Comparison of ENCODE assay signal across 15 mouse cellular contexts in genomic region chr19:58072404-58072803, GRCm38 (mm10).
A peak's percentile ranks its signal among the peaks of the same experiment; 100 is the strongest.
DNase-seq lines count a peak whose midpoint lies in the region; TF ChIP-seq lines count a peak whose summit lies in the region.
"Had no signal": no experiment of that assay in that cellular context is flagged by ENCODE, and none has a peak within 500 bp of the region (broad histone marks: within the 10 kb centered on the region; RNA-seq: fewer than 3 reads in every experiment).

No protein-coding gene starts in this region.

- TF ChIP-seq CTCF in layer of hippocampus, adult 2 months (conservative IDR thresholded peaks at IDR 0.05) = peak; percentile 73

- DNase-seq in adrenal gland, postnatal 14 days = peak; percentile 10
- no peak for DNase-seq in adrenal gland, adult (ENCODE audit: inconsistent age in 2 of 2, low spot score in 1 of 2)
- DNase-seq in layer of hippocampus, adult 2 months (ENCODE audit: low spot score in 2 of 2) = no peak
- no peak for DNase-seq in layer of hippocampus, adult 8-10 months (ENCODE audit: low spot score in 2 of 2)
- peak; percentile 37 for DNase-seq in thymus, postnatal 0 days (ENCODE audit: low spot score)
- no peak for DNase-seq in thymus, adult 18-20 months
- DNase-seq in urinary bladder, postnatal 25 days (ENCODE audit: low spot score) = no peak
- DNase-seq in c-Kit-positive CD71-positive TER-119-positive erythroid progenitor cells, embryonic 14.5 days (ENCODE audit: low spot score) = no peak
- DNase-seq: adrenal gland, postnatal 25 days; cerebellum, adult 9-10 months; gastrocnemius, postnatal 25 days; kidney, postnatal 36 days; midbrain, embryonic 14.5 days had no signal

- H3K4me3 ChIP-seq in layer of hippocampus, adult 2 months = no peak overlapping the region
- H3K4me3 ChIP-seq: liver, embryonic 15.5 days; neural tube, embryonic 13.5 days had no signal

- H3K27ac ChIP-seq in layer of hippocampus, adult 2 months = no peak overlapping the region
- H3K27ac ChIP-seq: liver, embryonic 15.5 days; neural tube, embryonic 13.5 days had no signal

Comparison
In these comparisons a context has a peak if more than half of its experiments do, and no peak if none do; other contexts are left out.
1. DNase-seq: peak in adrenal gland, postnatal 14 days (single experiment) and thymus, postnatal 0 days (single experiment); none in adrenal gland, adult (0 of 2), layer of hippocampus, adult 2 months (0 of 2), layer of hippocampus, adult 8-10 months (0 of 2), thymus, adult 18-20 months (0 of 2), urinary bladder, postnatal 25 days (single experiment) and c-Kit-positive CD71-positive TER-119-positive erythroid progenitor cells, embryonic 14.5 days (single experiment).